Mouse (Mus musculus) ovary, postnatal 14 days (tissue): ENCODE measurements around the gene Ndufs5.
A peak's percentile ranks its signal among the peaks of the same experiment; 100 is the strongest.

Source experiments
- DNase-seq: peaks from one replicate; pipeline ENCODE4 v3.0.0; 2022; ENCODE audit warnings: low spot score

Gene Ndufs5

DNA sequence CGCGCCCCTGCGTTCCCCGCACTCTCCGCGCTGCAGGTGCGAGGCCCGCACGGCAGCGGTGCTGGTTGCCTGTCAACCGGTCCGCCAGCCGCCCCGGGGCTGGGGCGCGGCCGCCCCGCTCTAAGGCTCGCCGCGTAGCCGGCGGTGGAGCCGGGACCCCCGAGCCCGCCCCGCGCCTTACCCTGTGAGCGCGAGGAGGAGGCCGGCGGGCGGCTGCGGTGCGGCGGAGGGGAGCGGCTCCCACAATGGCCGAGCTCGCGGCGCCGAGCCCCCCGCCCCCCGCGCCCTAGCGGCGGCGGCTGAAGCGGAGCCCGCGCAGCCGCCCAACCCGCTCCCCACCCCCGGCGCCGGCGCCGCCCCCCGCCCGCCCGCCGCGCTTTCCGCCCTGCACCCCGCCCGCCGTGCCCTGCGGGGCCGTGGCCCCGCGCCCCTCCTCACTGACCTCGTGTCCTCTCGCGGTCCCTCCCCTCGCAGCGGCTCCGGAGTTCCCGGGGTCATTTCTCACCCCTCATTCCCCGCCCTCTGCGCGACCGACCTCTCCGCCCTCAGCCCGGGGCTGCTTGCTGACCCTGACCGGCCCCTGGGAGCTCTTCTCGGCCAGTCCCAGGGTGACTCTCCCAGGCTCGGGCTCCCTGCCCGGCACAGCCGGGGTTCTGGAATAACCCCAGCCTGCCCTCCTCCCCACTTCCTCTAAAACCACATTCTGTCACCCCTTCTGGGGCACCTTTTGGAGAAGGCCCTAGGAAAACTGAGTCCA, 30.8 kb downstream of the Ndufs5 start:
- no peak for DNase-seq

DNA sequence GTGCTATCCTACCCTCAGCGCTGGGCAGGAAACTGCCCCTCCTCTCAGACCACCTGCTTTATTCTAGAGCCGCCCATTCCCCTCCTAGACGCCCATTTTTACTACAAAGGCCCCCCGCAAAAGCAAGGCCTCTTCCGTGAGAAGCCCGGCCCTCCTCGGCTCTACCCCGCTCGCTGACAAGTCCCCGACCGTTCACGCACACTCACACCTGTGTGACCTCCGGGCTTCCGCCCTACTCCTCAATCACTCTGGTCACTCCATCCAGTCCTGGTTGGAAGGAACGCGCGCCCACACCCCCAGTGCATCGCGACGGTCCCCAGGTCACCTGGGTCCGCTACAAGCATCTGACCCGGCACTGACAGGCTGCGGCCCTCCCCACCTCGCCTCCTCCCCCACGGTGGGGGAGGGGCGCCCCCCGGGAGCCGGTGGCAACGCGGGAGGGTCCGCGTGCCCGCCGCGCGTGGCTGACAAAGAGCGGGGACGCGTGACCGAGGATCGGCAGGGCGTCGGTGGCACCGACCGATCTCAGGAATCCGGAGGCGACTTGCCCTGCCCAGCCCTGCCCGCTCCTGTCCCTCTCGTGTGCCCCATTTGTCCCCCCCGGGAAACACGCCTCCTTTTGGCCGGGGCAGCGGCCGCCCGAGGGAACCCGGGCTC, 31.5 kb downstream of the Ndufs5 start:
- no peak for DNase-seq

DNA sequence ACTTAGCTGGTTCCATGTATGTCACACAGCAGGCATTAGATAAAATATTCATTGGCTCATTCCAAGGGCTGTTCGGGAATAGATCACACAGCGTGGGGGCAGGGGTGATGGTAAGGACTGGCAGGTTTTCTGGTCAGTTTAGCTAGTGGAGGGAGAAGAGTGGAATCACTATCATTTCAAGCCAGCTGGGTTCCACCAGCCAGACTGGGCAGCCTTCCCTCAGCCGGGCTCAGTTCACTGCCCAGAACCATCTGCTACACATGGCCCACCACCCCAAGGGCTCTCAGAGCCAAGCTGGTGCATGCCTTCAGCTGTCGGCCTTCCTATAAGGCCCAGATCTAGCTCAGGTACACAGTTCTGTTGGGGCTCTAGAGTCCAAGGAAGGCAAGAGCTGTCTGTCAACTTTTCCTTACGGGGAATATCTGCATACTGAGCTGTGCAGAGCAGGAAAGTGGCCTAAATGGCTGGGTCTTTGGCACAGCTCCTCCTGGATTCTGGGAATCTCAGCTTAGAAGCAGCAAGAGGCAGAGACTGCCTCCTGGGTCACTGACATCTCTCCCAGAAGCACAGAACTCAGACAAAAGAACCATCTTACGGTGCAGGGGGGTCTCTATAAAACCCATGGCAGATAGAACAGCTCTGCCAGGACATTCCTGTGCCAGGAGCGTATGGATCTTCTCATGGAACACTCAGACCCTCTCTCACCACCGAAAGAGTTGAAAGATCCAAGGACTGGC, 32.3 kb downstream of the Ndufs5 start:
- no peak for DNase-seq

DNA sequence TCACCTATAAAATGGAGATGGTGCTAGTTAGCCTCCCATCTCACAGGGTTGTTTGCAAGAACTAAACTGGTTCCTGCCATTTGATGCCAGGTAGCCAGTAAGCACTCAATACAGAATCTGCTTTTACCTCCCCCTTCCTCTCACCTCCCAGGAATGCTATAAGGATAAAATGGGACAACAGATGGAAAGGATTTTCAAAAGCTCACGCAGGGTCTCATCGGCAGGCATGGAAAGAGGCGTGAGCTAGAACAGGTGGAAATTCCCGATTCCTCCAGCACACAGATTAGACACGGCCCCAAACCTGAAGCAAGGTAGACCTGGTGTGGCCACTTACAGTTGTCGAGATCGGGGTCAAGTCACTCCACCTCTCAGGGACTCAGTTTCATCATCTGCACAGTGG, 33.0 kb downstream of the Ndufs5 start:
- no peak for DNase-seq

DNA sequence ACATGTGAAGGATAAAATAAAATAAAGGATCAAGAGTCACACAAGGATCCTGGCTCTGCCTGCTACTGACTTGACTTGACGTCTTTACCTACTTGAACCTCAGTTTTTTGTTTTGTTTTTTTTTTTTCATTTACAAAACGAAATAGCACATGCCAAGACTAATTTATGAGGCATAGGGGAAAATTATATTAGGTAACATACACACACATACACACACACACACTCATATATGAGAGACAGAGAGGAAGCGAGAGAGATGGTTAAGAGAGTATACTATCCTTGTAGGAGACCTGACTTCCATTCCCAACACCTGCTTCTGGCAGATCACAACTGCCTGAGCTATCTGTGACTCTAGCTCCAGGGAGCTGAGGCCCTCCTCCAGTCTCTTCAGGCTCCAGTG, 33.7 kb downstream of the Ndufs5 start, which contains the start of gene Macf1:
Gene Macf1, minus strand, starts transcription at position 101 of the 400 bp plus-strand sequence.
- no peak for DNase-seq

DNA sequence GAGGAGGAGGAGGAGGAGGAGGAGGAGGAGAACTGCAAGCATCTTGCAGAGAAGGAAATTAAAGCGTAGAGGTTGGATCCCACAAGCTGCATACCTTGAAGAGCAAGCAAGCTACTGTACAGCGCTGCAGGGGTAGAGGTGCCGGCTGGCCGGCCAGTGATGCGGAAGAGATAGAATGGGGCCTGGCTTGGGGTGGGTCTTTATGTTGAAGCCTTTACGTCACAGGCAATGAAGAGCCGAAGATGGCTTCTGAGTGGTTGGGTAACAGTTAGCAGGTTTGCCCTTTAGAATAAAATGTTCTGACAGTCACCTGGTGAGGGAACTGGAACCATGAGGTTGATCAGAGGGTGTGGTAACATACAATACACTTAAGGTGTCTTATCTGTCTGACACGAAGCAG, 35.7 kb downstream of the Ndufs5 start:
- no peak for DNase-seq

DNA sequence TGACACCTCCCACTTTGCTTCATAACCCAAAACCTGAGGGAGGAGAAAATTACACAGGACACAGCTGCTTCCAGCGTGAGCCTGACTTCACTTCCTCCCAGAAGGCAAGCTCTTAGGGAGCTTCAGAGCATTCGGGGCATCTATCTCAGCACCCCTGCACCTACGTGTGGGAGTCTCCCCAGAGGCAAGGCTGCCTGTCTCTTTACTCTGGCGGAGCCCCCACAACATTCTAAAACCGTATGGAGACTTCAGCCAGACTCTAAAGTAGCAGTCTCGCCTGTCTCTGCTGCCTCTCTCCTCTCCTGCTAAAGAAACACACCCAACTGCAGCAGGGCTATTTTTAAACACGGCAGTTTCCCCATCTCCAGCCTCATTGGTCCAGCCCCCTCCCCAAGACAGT, 37.0 kb downstream of the Ndufs5 start:
- no peak for DNase-seq

DNA sequence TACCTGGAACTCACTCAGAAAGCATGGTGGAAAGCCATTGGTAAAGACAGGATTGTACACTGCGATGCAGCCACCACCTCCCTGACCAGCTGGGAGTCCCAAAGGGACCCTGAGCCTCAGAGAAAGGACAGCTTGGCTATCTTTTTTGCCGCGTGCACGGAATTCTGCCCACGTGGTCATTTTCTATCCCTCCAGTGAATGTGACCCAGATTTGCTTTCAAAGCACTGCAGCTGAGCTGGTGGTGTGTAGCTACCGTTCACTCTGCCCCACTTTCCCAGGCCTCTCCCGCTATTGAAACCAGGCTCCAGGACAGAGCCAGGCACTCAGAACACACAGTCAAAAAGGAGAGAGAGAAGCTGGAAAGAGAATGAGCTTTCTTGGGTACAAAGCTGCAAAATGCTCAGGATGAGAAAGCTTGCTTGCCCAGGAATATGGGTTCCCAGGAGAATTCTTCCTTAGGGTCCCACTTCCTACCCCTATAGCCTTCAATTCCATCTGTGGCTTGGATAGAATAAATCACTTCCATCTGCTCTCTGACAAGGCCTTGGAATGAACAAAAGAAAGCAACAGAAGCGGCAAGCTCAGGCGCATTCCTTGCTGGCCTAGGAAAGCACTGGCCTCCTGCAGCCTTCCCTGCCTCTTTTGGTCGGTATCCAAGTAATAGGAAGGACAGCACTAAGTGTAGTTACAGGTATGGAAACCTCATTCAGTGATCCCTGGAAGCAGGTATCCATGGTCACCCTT, 40.8 kb downstream of the Ndufs5 start:
- DNase-seq = no peak

DNA sequence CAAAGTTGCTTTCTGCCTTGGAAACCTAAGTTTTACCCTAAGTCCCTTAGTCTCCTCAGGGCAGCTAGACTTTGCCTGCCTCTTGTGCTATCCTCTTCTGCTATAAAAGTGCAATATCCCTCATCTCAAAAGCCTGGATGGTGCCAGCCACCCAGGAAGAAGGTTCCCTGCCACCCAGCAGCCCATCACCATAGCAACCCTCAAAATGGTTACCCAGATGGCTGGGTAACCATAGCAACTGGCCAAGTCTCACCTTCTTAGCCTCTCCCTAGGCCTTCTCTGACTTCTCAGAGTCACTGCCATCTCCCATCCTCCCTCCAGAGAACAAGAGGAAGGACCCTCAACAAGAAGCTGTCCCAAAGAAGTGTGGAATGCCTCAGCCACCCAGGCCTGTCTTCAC, 47.4 kb downstream of the Ndufs5 start:
- DNase-seq = no peak

DNA sequence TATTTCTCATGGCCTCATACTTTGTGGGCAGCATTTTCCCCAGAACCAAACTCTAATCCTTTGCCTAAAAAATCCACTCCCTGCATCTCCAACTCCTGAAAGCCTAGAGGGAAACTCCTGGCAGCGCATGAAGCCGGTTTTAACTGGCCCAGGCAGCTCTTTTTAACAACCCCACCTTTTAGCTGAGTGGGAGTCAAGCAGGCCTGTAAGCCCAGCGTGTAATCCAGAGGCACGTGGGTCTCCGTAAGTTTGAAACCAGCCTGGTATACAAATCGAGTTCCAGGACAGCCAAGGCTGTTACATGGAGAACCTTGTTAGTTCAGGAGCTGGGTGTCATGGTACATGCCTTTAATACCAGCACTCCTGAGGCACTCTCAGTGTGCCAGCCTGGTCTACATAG, 48.3 kb downstream of the Ndufs5 start:
- no peak for DNase-seq

DNA sequence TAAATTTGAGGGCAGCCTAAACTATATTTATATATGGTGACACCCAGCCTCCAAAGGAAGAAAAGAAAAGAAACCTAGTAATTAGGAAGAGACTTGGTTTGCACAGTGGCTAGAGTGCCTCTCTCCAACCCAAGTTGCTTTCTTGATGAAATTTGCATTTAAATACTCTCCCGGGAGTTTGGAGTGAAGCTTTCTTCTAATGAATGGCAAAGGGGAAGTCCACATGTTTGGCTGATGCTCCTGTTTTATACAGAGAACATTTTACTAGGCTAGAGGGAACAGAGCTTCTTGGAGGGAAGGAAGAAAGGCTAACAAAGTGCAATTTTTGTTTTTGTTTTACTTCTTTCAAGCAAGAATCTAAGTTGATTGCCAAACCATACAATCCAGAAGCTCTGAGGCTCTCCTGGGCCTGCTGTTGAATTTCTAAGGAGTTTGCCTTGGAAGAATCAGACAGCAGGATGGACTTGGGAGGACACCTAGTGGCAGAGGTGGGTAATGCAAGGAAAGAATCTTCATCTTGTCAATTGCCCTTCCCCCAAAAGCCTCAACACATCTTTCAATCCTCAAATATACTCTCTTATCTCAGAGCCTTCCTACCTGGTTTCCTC, 50.6 kb downstream of the Ndufs5 start:
- peak; percentile 78 for DNase-seq

DNA sequence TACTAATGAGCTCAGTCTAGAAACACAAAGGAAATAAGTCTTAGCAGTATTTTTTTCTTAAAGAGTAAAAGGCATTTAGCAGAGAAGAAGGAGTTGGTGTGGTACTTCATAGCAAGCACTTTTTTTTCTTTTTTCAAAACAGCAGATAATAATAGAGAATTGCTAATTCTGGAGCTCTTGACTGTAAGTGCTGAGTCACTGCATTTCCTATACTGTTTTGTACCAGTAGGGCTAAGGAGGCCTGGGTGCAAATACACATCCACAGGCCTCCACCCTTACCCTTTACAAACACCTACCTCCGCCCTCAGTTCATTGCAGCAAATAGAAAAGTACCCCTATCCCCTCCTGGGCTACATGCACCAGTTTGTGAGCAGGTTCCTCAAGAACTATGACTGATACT, 51.5 kb downstream of the Ndufs5 start:
- no peak for DNase-seq

DNA sequence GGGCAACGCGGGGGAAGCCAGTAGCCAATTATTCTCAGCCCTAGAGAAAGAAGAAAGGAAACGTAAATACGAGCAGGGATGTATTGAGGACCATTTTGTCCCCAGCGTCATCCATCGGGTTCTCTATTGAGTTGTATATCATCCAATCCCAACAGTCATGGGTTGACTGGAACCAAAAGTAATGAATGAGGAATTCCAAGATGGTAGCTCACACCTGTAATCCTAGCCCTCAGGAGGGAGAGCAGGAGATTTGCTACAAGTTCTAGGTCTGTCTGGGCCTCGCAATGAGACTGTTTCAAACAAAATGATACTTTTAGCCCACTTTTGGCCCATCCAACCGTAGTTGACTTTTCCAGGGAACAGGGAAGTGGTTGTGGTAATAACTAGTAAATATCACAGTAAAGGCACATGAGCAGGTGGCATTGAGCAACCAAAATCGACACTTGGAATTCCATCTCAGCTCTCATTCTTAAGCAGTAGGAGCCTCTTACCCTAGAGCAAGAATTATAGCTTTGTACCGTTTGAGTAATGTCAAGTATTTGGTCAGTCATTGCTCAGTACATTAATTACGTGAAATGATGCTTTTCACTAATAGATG, 52.2 kb downstream of the Ndufs5 start:
- no peak for DNase-seq

DNA sequence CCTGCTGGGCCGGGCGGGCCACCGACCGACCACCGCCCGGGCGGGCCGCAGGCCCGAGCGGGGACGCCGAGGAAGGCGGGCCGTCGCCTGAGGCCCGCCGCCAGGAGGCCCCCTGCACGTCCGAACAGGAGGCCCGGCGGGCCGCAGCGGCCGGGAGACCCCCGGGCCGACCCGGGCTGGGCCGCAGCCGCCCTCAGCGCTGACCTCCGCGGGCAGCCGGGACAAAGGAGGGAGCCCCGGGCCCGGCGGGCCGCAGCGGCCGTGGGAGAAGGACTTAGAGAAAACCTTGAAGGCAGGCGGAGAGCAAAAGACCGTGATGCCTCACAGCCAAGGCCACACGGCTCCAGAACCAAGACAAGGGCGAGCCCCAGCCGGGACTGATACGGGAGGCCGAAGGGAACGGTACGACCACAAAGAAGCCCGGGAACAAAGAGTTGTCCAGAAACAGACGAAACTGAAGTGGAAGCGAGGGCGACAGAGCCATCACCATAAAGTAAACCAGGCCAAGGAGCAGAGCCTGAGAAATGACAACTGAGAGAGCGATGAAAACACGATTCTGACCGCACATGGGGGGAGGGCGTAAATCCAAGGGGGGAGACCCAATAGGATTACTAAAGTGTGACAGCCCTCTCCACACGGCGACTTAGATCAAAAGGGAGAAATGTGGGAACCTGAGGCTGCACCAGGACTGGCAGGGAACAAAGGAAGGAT, 52.9 kb downstream of the Ndufs5 start:
- peak; percentile 46 for DNase-seq

DNA sequence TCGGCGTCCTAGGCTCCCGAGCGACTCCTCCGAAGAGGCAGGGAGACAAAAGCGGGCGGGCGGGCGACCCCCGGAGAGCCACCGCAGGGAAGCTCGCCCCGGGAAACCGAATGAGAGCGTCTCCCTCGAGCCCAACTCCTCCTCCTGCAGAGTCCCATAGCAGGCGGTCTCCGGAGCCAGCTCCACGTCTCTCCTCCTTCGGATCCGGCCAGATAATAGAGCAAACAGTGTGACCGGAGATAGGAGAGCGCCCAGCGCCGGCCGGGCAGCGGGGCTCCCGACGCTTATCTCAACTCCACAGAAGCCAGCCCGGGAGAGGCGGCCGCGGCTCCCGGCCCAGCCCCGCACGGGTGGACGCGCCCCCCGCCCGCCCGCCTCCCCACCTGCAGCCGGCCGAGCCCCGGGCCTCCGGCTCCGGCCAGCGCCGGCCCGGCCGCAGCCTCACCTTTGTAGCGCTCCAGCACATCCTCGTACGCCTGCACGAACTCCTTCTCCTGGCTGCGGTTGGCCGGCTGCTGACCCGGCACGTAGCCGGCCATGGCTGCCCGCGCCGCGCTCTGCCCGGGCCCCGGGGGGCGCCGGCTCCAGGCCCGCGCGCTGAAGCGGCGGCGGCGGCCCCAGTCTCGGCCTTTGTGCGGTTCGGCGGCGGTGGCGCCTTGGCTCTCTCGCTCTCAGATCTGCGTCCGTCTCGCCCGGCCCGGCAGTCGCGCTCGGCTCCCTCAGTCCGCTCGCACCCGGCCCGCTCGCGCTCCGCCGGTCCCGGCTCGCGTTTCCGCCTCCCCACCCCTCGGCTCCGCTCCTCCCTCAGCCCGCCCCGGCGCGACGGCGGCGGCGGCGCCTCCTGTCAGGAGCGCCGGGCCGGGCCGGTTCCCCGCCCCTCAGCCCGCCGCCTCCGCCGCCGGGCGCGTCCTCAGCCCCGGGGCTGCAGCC, 53.7 kb downstream of the Ndufs5 start:
- peak; percentile 54 for DNase-seq

DNA sequence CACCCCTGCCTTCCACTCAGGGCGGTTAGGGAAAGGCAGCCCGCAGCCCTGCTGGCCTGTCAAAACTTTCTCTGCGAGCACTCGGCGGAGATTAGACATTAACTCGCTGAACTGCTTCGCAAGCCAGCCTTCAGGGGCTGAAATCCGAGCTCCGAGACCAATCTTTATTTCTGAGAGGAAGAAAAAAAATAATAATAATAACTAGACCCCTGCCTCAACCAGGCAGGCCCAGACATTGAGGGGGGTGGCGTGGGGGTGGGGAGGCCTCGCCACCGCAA, 54.4 kb downstream of the Ndufs5 start:
- no peak for DNase-seq

DNA sequence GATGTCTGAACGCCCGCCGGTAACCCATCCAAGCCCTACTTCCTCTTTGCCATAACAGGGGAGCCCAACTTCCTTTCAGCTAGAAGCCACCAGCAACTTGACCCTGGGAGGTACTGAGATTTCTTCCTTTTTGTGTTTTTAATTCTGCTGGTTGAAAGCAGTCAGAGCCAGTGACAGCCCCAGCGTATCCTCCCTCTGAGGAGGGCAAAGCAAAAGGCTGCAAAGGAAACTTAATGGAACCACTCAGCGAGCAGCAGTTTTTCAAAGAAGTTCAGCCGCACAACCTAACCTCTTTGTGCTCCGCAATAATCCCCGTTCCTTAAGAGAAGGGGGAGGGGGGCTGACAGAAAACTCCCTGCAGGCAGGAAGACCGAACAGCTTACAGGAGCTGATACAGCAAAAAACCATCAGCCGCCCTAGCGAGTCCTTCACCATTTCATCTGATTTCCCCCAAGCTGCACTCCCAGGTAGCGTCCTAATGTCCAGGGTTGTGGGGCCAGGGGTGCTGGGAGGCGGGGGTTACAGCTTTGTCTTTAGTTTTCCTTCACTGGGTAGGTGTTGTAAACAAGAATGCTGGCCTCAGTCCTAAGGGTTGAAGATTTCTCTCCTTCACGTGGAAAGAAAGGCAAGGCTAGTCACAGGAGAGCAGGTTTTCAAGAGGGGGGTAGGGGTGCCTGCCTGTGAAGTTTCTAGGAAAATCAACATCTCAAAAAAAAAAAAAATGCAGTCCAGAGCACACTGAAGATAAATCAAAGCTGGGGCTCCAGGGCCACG, 54.9 kb downstream of the Ndufs5 start:
- DNase-seq = no peak
